Mouse (Mus musculus) small intestine, adult 2 months (tissue): ENCODE measurements around the gene Casq2. TPM values are rescaled to one million over a fixed set of nuclear protein-coding genes. Genes with fewer than 3 reads are reported as not detected.
"Not testable (repeated sequence)": the region's sequence is repeated elsewhere in the genome, so short reads cannot be mapped to it uniquely, and the experiment has no call there.

Experiments used
- H3K27ac ChIP-seq: fragments of 200-500 bp; 2 replicates; pipeline ENCODE4 v1.5.1; 2012; ENCODE audit warnings: low read depth, low read length, control low read depth, inconsistent platforms; ENCODE audit not compliant: insufficient read depth
- H3K27me3 ChIP-seq: fragments of 200-500 bp; 2 replicates; pipeline ENCODE4 v1.6.1; 2012; ENCODE audit warnings: mild to moderate bottlenecking, moderate library complexity, low read length, inconsistent platforms; ENCODE audit not compliant: control insufficient read depth, insufficient read depth
- H3K36me3 ChIP-seq: fragments of 200-500 bp; 2 replicates; pipeline ENCODE4 v1.6.1; 2012; ENCODE audit warnings: mild to moderate bottlenecking, low read length, control low read depth, inconsistent platforms; ENCODE audit not compliant: control insufficient read depth, insufficient read depth
- H3K4me1 ChIP-seq: fragments of 200-500 bp; 2 replicates; pipeline ENCODE4 v1.6.1; 2012; ENCODE audit warnings: low read length, inconsistent platforms, mixed read lengths; ENCODE audit not compliant: control insufficient read depth, insufficient read depth, insufficient read length
- H3K4me3 ChIP-seq: fragments of 200-500 bp; 2 replicates; pipeline ENCODE4 v1.5.1; 2012; ENCODE audit warnings: low read depth, mild to moderate bottlenecking, control low read depth, inconsistent platforms, low read length, moderate library complexity
- CTCF ChIP-seq: fragments of 200-500 bp; IDR thresholded peaks from 2 replicates; pipeline ENCODE4 v1.5.1; 2012; ENCODE audit warnings: low read depth, mild to moderate bottlenecking, control low read depth, inconsistent platforms, low read length, moderate library complexity, mixed read lengths; ENCODE audit not compliant: insufficient replicate concordance, insufficient read length; ENCODE audit errors: extremely low read depth
- POLR2A ChIP-seq: fragments of 200-500 bp; IDR thresholded peaks from 2 replicates; pipeline ENCODE4 v1.6.1; 2012; ENCODE audit warnings: low read depth, mild to moderate bottlenecking, control low read depth, inconsistent platforms, low read length, moderate library complexity
- WGBS: fragments of 180-500 bp; shearing (Covaris S2); methylation state at CpG from one replicate; pipeline ENCODE4 v1.1.7; 2018; 5-methylcytosine and 5-hydroxymethylcytosine counted together
- polyA plus RNA-seq: library from polyadenylated mRNA; depleted of rRNA; stranded (reverse); fragments of >200 nt; gene quantifications from 2 replicates; pipeline ENCODE4 v1.2.3, GENCODE M21; 2012

Casq2 gene
- polyA plus RNA-seq, 1 experiment, result 1.1 TPM

GRCm38 (mm10) chr3:102159423-102160325 is 73.5 kb downstream of the Casq2 start:
- H3K27ac ChIP-seq, result no peak overlapping the region
- 74% methylated on average over 14 of the region's 14 CpGs for WGBS

GRCm38 (mm10) chr3:102163861-102164260 is 77.6 kb downstream of the Casq2 start:
- not testable (repeated sequence) for H3K4me3 ChIP-seq, H3K4me1 ChIP-seq, H3K27me3 ChIP-seq, H3K27ac ChIP-seq, H3K36me3 ChIP-seq
- 90% methylated on average over 1 of the region's 1 CpGs for WGBS

More at GRCm38 (mm10) chr3:102159423-102160325, 73.5 kb downstream of the Casq2 start:
- H3K4me3 ChIP-seq, result no peak overlapping the region
- peaks cover 10% of the 10 kb centered on the region for H3K36me3 ChIP-seq
- no peaks in the 10 kb centered on the region; the same call in 1 of the 2 replicates for H3K4me1 ChIP-seq
- TF ChIP-seq POLR2A (no peak), CTCF (no peak)
- no peaks in the 10 kb centered on the region for H3K27me3 ChIP-seq

GRCm38 (mm10) chr3:102164911-102165310 is 78.7 kb downstream of the Casq2 start:
- Histone ChIP-seq H3K27ac (no peak overlapping the region), H3K36me3 (peaks cover 8% of the 10 kb centered on the region), H3K4me3 (no peak overlapping the region), H3K4me1 (no peaks in the 10 kb centered on the region), H3K27me3 (no peaks in the 10 kb centered on the region)
- 78% methylated on average over 4 of the region's 4 CpGs for WGBS
- TF ChIP-seq POLR2A, result no peak
- TF ChIP-seq CTCF, result no peak

DNA sequence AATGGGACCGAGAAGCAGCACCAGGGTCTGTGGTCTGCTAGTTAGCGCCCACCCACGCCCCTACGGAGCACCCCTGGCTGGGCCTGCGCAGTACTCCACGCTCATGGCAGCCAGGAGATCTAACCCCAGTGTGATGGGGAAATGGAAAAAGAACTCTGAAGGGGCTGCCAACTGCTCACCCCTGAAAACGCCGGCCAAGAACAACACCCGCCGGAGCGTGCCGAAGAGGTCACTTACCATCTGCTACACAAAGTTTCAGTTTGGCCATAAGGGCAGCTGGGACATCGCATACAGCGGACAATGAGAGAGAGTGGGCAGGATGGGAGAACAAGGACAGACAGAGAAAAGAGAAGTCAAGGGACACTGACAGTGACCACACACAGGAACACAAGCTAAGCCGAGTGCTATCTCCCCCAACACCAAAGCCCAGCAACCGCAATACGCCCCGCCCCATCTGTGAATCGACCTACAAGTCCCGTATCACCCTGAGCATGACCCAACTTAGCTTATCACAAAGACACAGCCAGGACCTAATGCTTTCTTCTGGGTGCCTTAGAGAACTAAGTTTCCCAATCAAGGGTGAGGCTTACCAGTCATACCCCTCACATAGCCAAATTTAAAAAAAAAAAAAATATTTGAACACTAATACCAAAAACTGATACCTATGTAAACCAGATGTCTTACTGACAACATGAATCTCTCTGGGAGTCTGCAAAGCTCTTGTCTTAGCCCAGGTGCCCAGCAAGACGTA is 79.5 kb downstream of the Casq2 start:
- Histone ChIP-seq H3K36me3 (peaks cover 8% of the 10 kb centered on the region), H3K27me3 (no peaks in the 10 kb centered on the region), H3K27ac (no peak overlapping the region), H3K4me1 (no peaks in the 10 kb centered on the region), H3K4me3 (no peak overlapping the region)
- WGBS, result 88% methylated on average over 21 of the region's 21 CpGs
- TF ChIP-seq CTCF (no peak), POLR2A (no peak)

DNA sequence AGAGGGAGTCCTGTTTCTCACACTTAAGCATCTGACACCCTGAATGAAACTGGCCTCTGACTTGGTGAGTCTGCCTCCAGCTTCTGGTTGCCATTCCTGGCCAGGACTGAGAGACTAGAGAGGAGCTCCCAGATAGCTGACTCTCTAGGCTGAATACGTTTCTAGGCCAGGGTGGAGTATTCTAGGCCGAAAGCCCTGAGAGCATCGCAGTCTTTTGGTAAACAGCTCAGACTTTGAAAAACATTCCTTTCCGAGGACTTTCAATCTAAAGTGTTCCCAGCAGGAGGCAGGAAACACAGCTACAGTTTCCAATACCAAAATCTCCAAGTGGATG is 80.0 kb downstream of the Casq2 start:
- Histone ChIP-seq H3K27ac (no peak overlapping the region), H3K4me3 (no peak overlapping the region), H3K4me1 (no peaks in the 10 kb centered on the region), H3K36me3 (peaks cover 8% of the 10 kb centered on the region), H3K27me3 (no peaks in the 10 kb centered on the region)
- TF ChIP-seq POLR2A, result no peak
- TF ChIP-seq CTCF, result no peak
- WGBS, result 86% methylated on average over 4 of the region's 4 CpGs

- H3K27ac ChIP-seq, result no peak overlapping the region
- TF ChIP-seq CTCF (no peak), POLR2A (no peak)
- no peaks in the 10 kb centered on the region for H3K27me3 ChIP-seq
- H3K4me3 ChIP-seq, result no peak overlapping the region
- peaks cover 8% of the 10 kb centered on the region for H3K36me3 ChIP-seq
- WGBS, result 94% methylated on average over 8 of the region's 8 CpGs
- H3K4me1 ChIP-seq, result no peaks in the 10 kb centered on the region
Observed at GRCm38 (mm10) chr3:102166794-102167193, 80.6 kb downstream of the Casq2 start.

DNA sequence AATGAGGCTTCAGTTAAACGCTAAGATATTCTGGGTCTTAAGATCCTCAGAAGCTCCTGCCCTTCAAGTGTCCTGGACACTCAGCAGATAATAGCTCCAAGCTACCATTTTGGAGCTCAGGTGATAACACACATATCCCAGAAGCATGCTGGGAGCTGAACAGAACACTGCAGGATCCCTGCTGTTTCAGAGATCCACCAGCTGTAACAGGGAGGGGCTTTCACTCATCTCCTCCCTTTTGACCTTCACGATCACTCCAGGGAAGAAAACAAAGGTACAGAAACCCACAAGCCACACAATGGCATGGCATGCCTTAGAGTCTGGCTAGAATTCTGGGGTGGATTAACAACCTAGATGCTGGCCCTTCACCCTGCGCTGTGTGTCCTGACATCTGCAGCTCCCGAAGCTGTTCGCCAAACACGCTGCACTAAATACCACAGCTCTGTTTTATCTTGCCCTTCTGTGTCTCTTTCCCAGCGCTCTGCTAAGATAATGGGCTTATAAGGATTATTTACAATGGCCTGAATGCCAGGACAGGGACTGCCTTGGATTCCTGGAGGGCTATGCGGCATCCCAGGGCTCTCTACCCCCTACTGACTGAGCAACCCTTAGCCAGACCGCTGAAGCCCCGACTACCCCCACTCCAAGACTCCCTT is 81.5 kb downstream of the Casq2 start:
- H3K4me1 ChIP-seq, result no peaks in the 10 kb centered on the region
- H3K36me3 ChIP-seq, result peaks cover 7% of the 10 kb centered on the region
- no peak overlapping the region for H3K27ac ChIP-seq
- H3K27me3 ChIP-seq, result no peaks in the 10 kb centered on the region
- H3K4me3 ChIP-seq, result no peak overlapping the region
- no peak for TF ChIP-seq POLR2A
- TF ChIP-seq CTCF, result no peak
- WGBS, result 79% methylated on average over 10 of the region's 10 CpGs
